ENCODE assay signal across 8 mouse cellular contexts in genomic region chr19:14435681-14436376, GRCm38 (mm10).
A peak's percentile ranks its signal among the peaks of the same experiment; 100 is the strongest.
DNase-seq lines count a peak whose midpoint lies in the region; ATAC-seq lines count a peak whose summit lies in the region.

No protein-coding gene starts in this region.

- 20% methylated on average over 14 of the region's 14 CpGs for WGBS in forebrain, embryonic 11.5 days
- 14% methylated on average over 14 of the region's 14 CpGs for WGBS in midbrain, embryonic 12.5 days

- no peak overlapping the region for H3K4me3 ChIP-seq in forebrain, embryonic 11.5 days (ENCODE audit: low read depth, low read length)
- no peak overlapping the region for H3K4me3 ChIP-seq in midbrain, embryonic 12.5 days

- H3K9ac ChIP-seq in forebrain, embryonic 11.5 days (ENCODE audit: low read length), result 0 out of 2 replicates have a peak overlapping the region, but pooled peaks have one; percentile 17
- H3K9ac ChIP-seq in midbrain, embryonic 12.5 days (replicated peaks), result no peak overlapping the region

- H3K4me2 ChIP-seq in forebrain, embryonic 11.5 days (ENCODE audit: low read depth, low read length, severe bottlenecking), result no peak overlapping the region
- peak overlapping the region; percentile 30 for H3K4me2 ChIP-seq in midbrain, embryonic 12.5 days (replicated peaks)

- H3K27ac ChIP-seq in forebrain, embryonic 11.5 days (ENCODE audit: low read depth, low read length), result peak overlapping the region; percentile 54; the same call in 1 of the 2 replicates
- H3K27ac ChIP-seq in midbrain, embryonic 12.5 days (replicated peaks), result peak overlapping the region; percentile 75

- no peaks in the 10 kb centered on the region for H3K27me3 ChIP-seq in forebrain, embryonic 11.5 days (ENCODE audit: control insufficient read depth, insufficient read depth, low read length)
- H3K27me3 ChIP-seq in midbrain, embryonic 12.5 days, result peaks cover 11% of the 10 kb centered on the region

- H3K36me3 ChIP-seq in forebrain, embryonic 11.5 days (ENCODE audit: control insufficient read depth, insufficient read depth, low read length), result no peaks in the 10 kb centered on the region
- H3K36me3 ChIP-seq in midbrain, embryonic 12.5 days, result no peaks in the 10 kb centered on the region

- no peaks in the 10 kb centered on the region; the same call in 1 of the 2 replicates for H3K4me1 ChIP-seq in forebrain, embryonic 11.5 days (replicated peaks; ENCODE audit: control insufficient read depth, insufficient read depth, low read length)
- H3K4me1 ChIP-seq in midbrain, embryonic 12.5 days, result peaks cover 25% of the 10 kb centered on the region

- no peaks in the 10 kb centered on the region for H3K9me3 ChIP-seq in forebrain, embryonic 11.5 days (ENCODE audit: control insufficient read depth, low read length)
- no peaks in the 10 kb centered on the region for H3K9me3 ChIP-seq in midbrain, embryonic 12.5 days

- ATAC-seq in forebrain, embryonic 11.5 days (replicated peaks; ENCODE audit: low FRiP score), result peak; percentile 86
- ATAC-seq in midbrain, embryonic 12.5 days (ENCODE audit: low FRiP score, low read depth), result peak; percentile 84

- DNase-seq in cerebellum, adult 11-12 months, result peak; percentile 20
- no peak for DNase-seq in cerebellum, adult 18-20 months
- DNase-seq in forebrain, embryonic 11.5 days (ENCODE audit: low spot score), result no peak
- peak; percentile 64 to 65 for DNase-seq in layer of hippocampus, adult 8-10 months (ENCODE audit: low spot score in 2 of 2)
- no peak for DNase-seq in kidney, adult 8-10 months
- no peak for DNase-seq in testis, postnatal 10 days (ENCODE audit: low spot score)
- DNase-seq in adrenal gland, postnatal 10 days, result no peak

Comparison
In these comparisons a context has a peak if more than half of its experiments do, and no peak if none do; other contexts are left out.
1. DNase-seq: peak in cerebellum, adult 11-12 months (single experiment) and layer of hippocampus, adult 8-10 months (2 of 2); none in cerebellum, adult 18-20 months (0 of 2), forebrain, embryonic 11.5 days (single experiment), kidney, adult 8-10 months (0 of 2), testis, postnatal 10 days (single experiment) and adrenal gland, postnatal 10 days (single experiment).